Mouse (Mus musculus) intestine, embryonic 14.5 days (tissue): Measurements from ENCODE around the gene Ttll7. TPM values are rescaled to one million over a fixed set of nuclear protein-coding genes. Genes with fewer than 3 reads are reported as not detected.

ENCODE experiments used
- ATAC-seq: fragments of 200-750 bp; cut with Nextera tagmentation; replicated peaks from 2 replicates; pipeline ENCODE4 v1.8.0; 2017; ENCODE audit warnings: low read depth, moderate number of reproducible peaks, moderate TSS enrichment, moderate library complexity; ENCODE audit not compliant: low FRiP score, low TSS enrichment
- DNase-seq: peaks from one replicate; pipeline ENCODE4 v3.0.0-alpha.2; 2018; ENCODE audit warnings: low spot score
- H3K27ac ChIP-seq: fragments of 300-500 bp; sonication (generic); 2 replicates; pipeline ENCODE4 v1.5.1; 2014; ENCODE audit warnings: low read depth, mild to moderate bottlenecking, control low read depth
- H3K27me3 ChIP-seq: fragments of 300-500 bp; sonication (generic); replicated peaks from 2 replicates; pipeline ENCODE4 v1.6.1; 2014; ENCODE audit warnings: low read length, control low read depth; ENCODE audit not compliant: control insufficient read depth, insufficient read depth
- H3K36me3 ChIP-seq: fragments of 300-500 bp; sonication (generic); 2 replicates; pipeline ENCODE4 v1.6.1; 2014; ENCODE audit warnings: low read length, control low read depth; ENCODE audit not compliant: control insufficient read depth, insufficient read depth
- H3K4me1 ChIP-seq: fragments of 300-500 bp; sonication (generic); replicated peaks from 2 replicates; pipeline ENCODE4 v1.6.1; 2014; ENCODE audit warnings: low read length, control low read depth, mixed read lengths; ENCODE audit not compliant: control insufficient read depth, insufficient read depth
- H3K4me2 ChIP-seq: fragments of 300-500 bp; sonication (generic); 2 replicates; pipeline ENCODE4 v1.6.1; 2014; ENCODE audit warnings: low read length
- H3K4me3 ChIP-seq: fragments of 300-500 bp; sonication (generic); 2 replicates; pipeline ENCODE4 v1.5.1; 2014; ENCODE audit warnings: low read depth, low read length, control low read depth, mixed read lengths
- H3K9ac ChIP-seq: fragments of 300-500 bp; sonication (generic); 2 replicates; pipeline ENCODE4 v1.6.1; 2014; ENCODE audit warnings: mild to moderate bottlenecking, low read length
- H3K9me3 ChIP-seq: fragments of 300-500 bp; sonication (generic); 2 replicates; pipeline ENCODE4 v1.6.1; 2016; ENCODE audit warnings: low read length, control low read depth; ENCODE audit not compliant: control insufficient read depth
- WGBS: fragments of 180-500 bp; shearing (Covaris S2); extraction: QIAGEN DNeasy Blood & Tissue Kit; methylation state at CpG from one replicate; pipeline ENCODE4 v1.1.7; 2014; 5-methylcytosine and 5-hydroxymethylcytosine counted together
- polyA plus RNA-seq: library from polyadenylated mRNA; unstranded; fragments of >200 nt; fragmentation: Nextera tagmentation; extraction: Ambion mirVana; gene quantifications from 2 replicates; pipeline ENCODE4 v1.2.1, GENCODE M21; 2014

Gene Ttll7
- polyA plus RNA-seq, result 2.1 and 3.0 TPM in 2 replicates

- H3K36me3 ChIP-seq, result no peaks in the 10 kb centered on the region
- under 1% methylated on average over 36 of the region's 36 CpGs for WGBS
Measured at GRCm38 (mm10) chr3:146851966-146852891, at the start of gene Ttll7. TSS of gene Ttll7 (plus strand) at chr3:146852367.

DNA sequence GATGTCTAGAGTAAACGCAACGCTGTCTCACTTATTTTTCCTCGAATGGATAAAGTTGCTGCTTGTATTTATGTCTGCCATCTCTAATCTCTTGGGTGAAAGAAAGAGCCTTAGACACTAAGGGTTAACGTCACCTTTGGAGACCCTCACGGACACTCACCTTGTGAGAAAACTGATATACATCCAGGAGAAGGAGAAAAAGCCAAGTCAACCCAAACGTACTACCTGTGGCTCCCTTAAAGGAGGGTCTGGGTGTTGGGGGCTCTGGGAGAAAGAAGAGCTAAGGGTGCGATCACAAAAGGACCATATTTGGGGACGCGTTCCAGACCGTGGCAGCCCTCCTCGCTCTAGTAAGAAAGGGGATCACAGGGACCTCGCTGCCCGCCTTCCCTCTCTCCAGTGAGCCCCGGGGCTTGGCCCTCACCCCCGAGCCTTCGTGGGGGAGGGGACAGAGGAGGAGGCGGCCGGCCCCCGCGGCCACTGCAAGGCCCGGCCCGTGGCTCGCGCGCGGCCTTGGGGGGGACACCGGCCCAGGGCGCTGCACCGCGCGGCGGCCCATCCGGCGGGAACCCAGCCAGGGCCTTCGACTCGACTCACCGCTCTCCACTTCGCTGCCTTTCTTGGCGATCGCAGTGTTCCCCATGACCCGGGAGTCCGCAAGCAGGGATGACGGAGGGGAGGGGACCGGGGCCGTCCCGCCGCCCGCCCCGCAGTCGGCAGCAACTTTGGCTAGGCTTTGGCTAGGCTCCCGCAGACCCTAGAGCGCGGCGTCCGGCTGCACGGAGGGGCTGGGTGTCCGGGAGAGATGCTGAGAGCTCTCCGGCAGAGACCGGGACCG, 39.9 kb upstream of the Ttll7 start:
- Histone ChIP-seq H3K27me3 (no peaks in the 10 kb centered on the region), H3K9ac (peak overlapping the region; percentile 93), H3K4me1 (peaks cover 5% of the 10 kb centered on the region), H3K4me2 (peak overlapping the region; percentile 59), H3K36me3 (0 out of 2 replicates have a peak, but pooled peaks cover 4% of the 10 kb centered on the region), H3K9me3 (no peaks in the 10 kb centered on the region), H3K4me3 (peak overlapping the region; percentile 96), H3K27ac (peak overlapping the region; percentile 92)
- peak; percentile 77 for ATAC-seq
- no peak for DNase-seq
- 1% methylated on average over 46 of the region's 60 CpGs for WGBS

More at GRCm38 (mm10) chr3:146851966-146852891, at the start of gene Ttll7:
- no peaks in the 10 kb centered on the region for H3K4me1 ChIP-seq
- H3K9me3 ChIP-seq, result no peaks in the 10 kb centered on the region
- ATAC-seq (peak; percentile 95), DNase-seq (peak; percentile 95)
- H3K4me2 ChIP-seq, result peak within 1 kb of the TSS; percentile 45
- H3K9ac ChIP-seq, result peak within 1 kb of the TSS; percentile 61
- peak within 1 kb of the TSS; percentile 36 for H3K4me3 ChIP-seq
- 0 out of 2 replicates have a peak within 1 kb of the TSS, but pooled peaks have one; percentile 35 for H3K27ac ChIP-seq
- no peaks in the 10 kb centered on the region for H3K27me3 ChIP-seq

DNA sequence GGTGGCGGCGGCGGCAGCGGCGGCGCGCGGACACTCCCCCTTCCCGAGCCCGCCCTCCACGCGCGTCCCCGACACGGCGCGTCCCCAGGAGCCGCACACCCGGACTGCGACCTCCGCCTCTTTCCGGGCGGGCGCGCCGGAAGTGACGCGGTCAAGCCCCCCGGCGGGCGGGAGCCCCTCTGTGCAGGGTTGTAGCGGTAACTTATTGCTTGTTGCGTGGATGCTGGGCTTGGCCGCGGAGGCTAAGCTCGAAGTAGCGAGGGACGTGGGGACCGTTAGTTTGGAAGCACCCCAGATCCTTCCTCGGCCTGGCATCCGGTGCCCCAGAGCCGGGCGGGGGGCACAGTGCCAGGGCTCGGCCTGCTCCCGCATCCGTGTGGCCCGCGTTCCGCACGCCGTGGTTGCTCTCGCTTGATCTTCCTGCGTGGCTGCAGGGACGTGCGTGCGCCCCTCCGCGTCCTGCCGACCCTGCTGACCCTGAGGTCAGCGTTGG, 39.2 kb upstream of the Ttll7 start, which contains the start of gene Prkacb:
Gene Prkacb (minus strand): TSS at position 90 of the 493 bp plus-strand sequence.
- DNase-seq, result peak; percentile 97
- WGBS, result 0% methylated on average over 33 of the region's 60 CpGs
- peak; percentile 97 for ATAC-seq
- Histone ChIP-seq H3K4me2 (peak within 1 kb of the TSS; percentile 59), H3K9ac (peak within 1 kb of the TSS; percentile 93), H3K4me1 (peaks cover 5% of the 10 kb centered on the region), H3K27ac (peak within 1 kb of the TSS; percentile 92), H3K9me3 (no peaks in the 10 kb centered on the region), H3K27me3 (no peaks in the 10 kb centered on the region), H3K4me3 (peak within 1 kb of the TSS; percentile 96), H3K36me3 (no peaks in the 10 kb centered on the region)

DNA sequence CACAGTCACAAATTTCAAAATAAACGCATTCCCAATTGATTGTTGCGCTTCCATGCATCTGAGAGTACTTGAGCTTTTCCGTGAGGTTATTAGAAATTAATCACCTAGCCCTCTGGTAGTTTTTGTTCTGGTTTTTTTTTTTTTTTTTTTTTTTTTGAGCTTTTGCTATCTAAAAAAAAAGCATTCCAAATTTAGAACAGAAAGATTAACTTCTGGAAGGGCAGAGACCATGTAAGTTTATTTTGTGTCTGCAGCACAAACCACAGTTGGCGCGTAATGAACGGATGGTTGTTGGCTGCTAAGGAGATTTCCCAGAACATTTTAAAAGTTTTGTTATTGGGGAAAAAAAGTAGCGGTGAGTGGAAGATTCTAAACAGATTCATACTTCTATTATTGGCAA, 38.5 kb upstream of the Ttll7 start:
- no peaks in the 10 kb centered on the region for H3K27me3 ChIP-seq
- DNase-seq (no peak), ATAC-seq (no peak)
- peak overlapping the region; percentile 96 for H3K4me3 ChIP-seq
- H3K9me3 ChIP-seq, result no peaks in the 10 kb centered on the region
- peak overlapping the region; percentile 59 for H3K4me2 ChIP-seq
- 55% methylated on average over 7 of the region's 7 CpGs for WGBS
- H3K36me3 ChIP-seq, result no peaks in the 10 kb centered on the region
- peak overlapping the region; percentile 93 for H3K9ac ChIP-seq
- H3K27ac ChIP-seq, result no peak overlapping the region
- H3K4me1 ChIP-seq, result peaks cover 5% of the 10 kb centered on the region

GRCm38 (mm10) chr3:146820718-146821117, 31.4 kb upstream of the Ttll7 start:
- ATAC-seq (no peak), DNase-seq (no peak)
- H3K9ac ChIP-seq, result no peak overlapping the region
- no peaks in the 10 kb centered on the region for H3K9me3 ChIP-seq
- no peaks in the 10 kb centered on the region for H3K27me3 ChIP-seq
- H3K4me2 ChIP-seq, result no peak overlapping the region
- no peaks in the 10 kb centered on the region for H3K4me1 ChIP-seq
- no peak overlapping the region for H3K4me3 ChIP-seq
- 87% methylated on average over 4 of the region's 4 CpGs for WGBS
- no peak overlapping the region for H3K27ac ChIP-seq
- H3K36me3 ChIP-seq, result no peaks in the 10 kb centered on the region

DNA sequence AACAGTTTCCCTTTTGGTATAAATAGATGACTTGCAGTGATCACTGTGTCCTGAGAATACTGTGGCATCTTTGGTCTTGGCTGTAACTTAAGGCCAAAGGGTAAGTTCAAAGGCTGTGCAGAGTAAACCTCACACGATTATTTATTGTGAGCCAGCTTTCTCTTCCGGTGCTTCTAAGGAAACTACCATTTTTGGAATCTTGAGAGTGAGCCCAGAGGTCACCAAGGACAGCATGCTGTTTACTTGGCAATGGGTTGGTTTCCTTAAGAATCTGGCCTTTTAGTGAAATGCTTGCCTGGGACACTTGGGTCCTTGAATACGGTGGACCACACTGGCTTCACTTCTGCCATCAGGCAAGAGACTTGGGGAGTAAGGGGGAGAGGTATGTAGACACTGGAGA, 9.4 kb upstream of the Ttll7 start:
- H3K27ac ChIP-seq, result no peak overlapping the region
- H3K9ac ChIP-seq, result no peak overlapping the region
- no peak for ATAC-seq
- H3K4me1 ChIP-seq, result no peaks in the 10 kb centered on the region
- no peaks in the 10 kb centered on the region for H3K27me3 ChIP-seq
- 38% methylated on average over 3 of the region's 3 CpGs for WGBS
- no peaks in the 10 kb centered on the region for H3K36me3 ChIP-seq
- no peak for DNase-seq
- H3K4me3 ChIP-seq, result no peak overlapping the region
- H3K4me2 ChIP-seq, result no peak overlapping the region
- no peaks in the 10 kb centered on the region for H3K9me3 ChIP-seq

- DNase-seq (no peak), ATAC-seq (no peak)
- no peaks in the 10 kb centered on the region for H3K36me3 ChIP-seq
- H3K4me2 ChIP-seq, result no peak overlapping the region
- H3K27ac ChIP-seq, result no peak overlapping the region
- no peaks in the 10 kb centered on the region for H3K4me1 ChIP-seq
- H3K4me3 ChIP-seq, result no peak overlapping the region
- WGBS, result 78% methylated on average over 6 of the region's 6 CpGs
- no peaks in the 10 kb centered on the region for H3K9me3 ChIP-seq
- H3K9ac ChIP-seq, result no peak overlapping the region
- no peaks in the 10 kb centered on the region for H3K27me3 ChIP-seq
Measured at GRCm38 (mm10) chr3:146843470-146843869, 8.7 kb upstream of the Ttll7 start.

GRCm38 (mm10) chr3:146846237-146846636, 5.9 kb upstream of the Ttll7 start:
- Histone ChIP-seq H3K4me3 (no peak overlapping the region), H3K36me3 (no peaks in the 10 kb centered on the region), H3K4me2 (no peak overlapping the region), H3K27me3 (no peaks in the 10 kb centered on the region), H3K9me3 (no peaks in the 10 kb centered on the region), H3K4me1 (no peaks in the 10 kb centered on the region), H3K27ac (no peak overlapping the region), H3K9ac (no peak overlapping the region)
- DNase-seq (no peak), ATAC-seq (no peak)
- 88% methylated on average over 5 of the region's 5 CpGs for WGBS
